Mouse (Mus musculus): ENCODE data around the gene Tgfb2.

Tgfb2 gene

GRCm38 (mm10) chr1:186583933-186584332 lies 121.9 kb downstream of the Tgfb2 start:
- DNase-seq (ENCODE audit: extremely low spot score, low spot score), result no peak

- DNase-seq (ENCODE audit: extremely low spot score, low spot score), result no peak
These were observed 123.7 kb downstream of the Tgfb2 start for GRCm38 (mm10) chr1:186582113-186582512.

GRCm38 (mm10) chr1:186581666-186582065 lies 124.1 kb downstream of the Tgfb2 start:
- no peak for DNase-seq (ENCODE audit: extremely low spot score, low spot score)

- no peak for DNase-seq (ENCODE audit: extremely low spot score, low spot score)
These were observed 124.7 kb downstream of the Tgfb2 start for GRCm38 (mm10) chr1:186581114-186581513.

GRCm38 (mm10) chr1:186577302-186577701 lies 128.5 kb downstream of the Tgfb2 start:
- DNase-seq (ENCODE audit: extremely low spot score, low spot score), result no peak

- DNase-seq (ENCODE audit: extremely low spot score, low spot score), result no peak
These were observed 130.2 kb downstream of the Tgfb2 start for GRCm38 (mm10) chr1:186575629-186576028.

GRCm38 (mm10) chr1:186575074-186575473 lies 130.7 kb downstream of the Tgfb2 start:
- DNase-seq (ENCODE audit: extremely low spot score, low spot score), result no peak
